In genomic region chr10:117846796-117847195, GRCm38 (mm10) we compare ENCODE assay signal across 9 mouse cellular contexts. TPM values are rescaled to one million over a fixed set of nuclear protein-coding genes. Genes with fewer than 3 reads are reported as not detected.
DNase-seq lines count a peak whose midpoint lies in the region; ATAC-seq and TF ChIP-seq lines count a peak whose summit lies in the region.
"Had no signal": no experiment of that assay in that cellular context is flagged by ENCODE, and none has a peak within 500 bp of the region (broad histone marks: within the 10 kb centered on the region; RNA-seq: fewer than 3 reads in every experiment).

No protein-coding gene starts in this region.

- no peak overlapping the region for H3K9ac ChIP-seq in liver, embryonic 15.5 days

- peaks cover 10% of the 10 kb centered on the region for H3K4me1 ChIP-seq in testis, adult 2 months (ENCODE audit: control insufficient read depth, insufficient read depth, low read length)
- H3K4me1 ChIP-seq in liver, embryonic 15.5 days (replicated peaks): peaks cover 24% of the 10 kb centered on the region
- 0 out of 2 replicates have a peak, but pooled peaks cover 7% of the 10 kb centered on the region for H3K4me1 ChIP-seq in kidney, adult 2 months (ENCODE audit: control insufficient read depth, insufficient read depth, low read length)

- no peak for TF ChIP-seq CTCF in testis, adult 2 months (IDR thresholded peaks at IDR 0.05; ENCODE audit: control insufficient read depth, insufficient read depth, insufficient replicate concordance, low read depth, low read length)
- TF ChIP-seq CTCF in kidney, adult 2 months (conservative IDR thresholded peaks at IDR 0.05; ENCODE audit: insufficient read depth, insufficient read length, low read depth, low read length): no peak

- H3K27me3 ChIP-seq in testis, adult 2 months (ENCODE audit: control insufficient read depth, insufficient read depth, low read length): no peaks in the 10 kb centered on the region
- peaks cover 9% of the 10 kb centered on the region for H3K27me3 ChIP-seq in liver, embryonic 15.5 days
- no peaks in the 10 kb centered on the region for H3K27me3 ChIP-seq in kidney, adult 2 months (replicated peaks; ENCODE audit: control insufficient read depth, insufficient read depth, low read length)

- no peak for TF ChIP-seq POLR2A in testis, adult 2 months (IDR thresholded peaks at IDR 0.05; ENCODE audit: control insufficient read depth, low read depth, low read length)
- no peak for TF ChIP-seq POLR2A in kidney, adult 2 months (IDR thresholded peaks at IDR 0.05; ENCODE audit: low read depth, low read length)

- DNase-seq in cerebellum, adult 9-11 months: peak; percentile 32
- no peak for DNase-seq in cerebellum, postnatal 4 days (ENCODE audit: low spot score in 2 of 2)
- no peak for DNase-seq in testis, postnatal 10 days (ENCODE audit: low spot score)
- DNase-seq in natural killer cell, adult 2 months (ENCODE audit: low spot score in 2 of 2): no peak
- no peak for DNase-seq in kidney, adult 2 months
- DNase-seq: adrenal gland, adult 2 months had no signal

- ATAC-seq in liver, embryonic 15.5 days (ENCODE audit: insufficient read depth): no peak
- no peak for ATAC-seq in megakaryocyte-erythroid progenitor cell, adult 5-6 weeks (replicated peaks; ENCODE audit: low FRiP score, low TSS enrichment, poor library complexity, severe bottlenecking)

- H3K36me3 ChIP-seq in testis, adult 2 months (ENCODE audit: control insufficient read depth, insufficient read depth, low read length): no peaks in the 10 kb centered on the region
- H3K36me3 ChIP-seq in liver, embryonic 15.5 days (replicated peaks): no peaks in the 10 kb centered on the region
- no peaks in the 10 kb centered on the region for H3K36me3 ChIP-seq in kidney, adult 2 months (ENCODE audit: control insufficient read depth, insufficient read depth, low read length)

- no peak overlapping the region for H3K4me3 ChIP-seq in testis, adult 2 months (ENCODE audit: control insufficient read depth, low read depth, low read length)
- H3K4me3 ChIP-seq in liver, embryonic 15.5 days (replicated peaks): peak overlapping the region; percentile 91; the same call in 1 of the 2 replicates
- H3K4me3 ChIP-seq in kidney, adult 2 months (ENCODE audit: insufficient read depth, low read depth, low read length): no peak overlapping the region

- peak overlapping the region; percentile 96 for H3K4me2 ChIP-seq in liver, embryonic 15.5 days

- 0 out of 2 replicates have a peak overlapping the region, but pooled peaks have one; percentile 36 for H3K27ac ChIP-seq in testis, adult 2 months (ENCODE audit: control insufficient read depth, insufficient read depth, low read depth, low read length)
- no peak overlapping the region for H3K27ac ChIP-seq in liver, embryonic 15.5 days (replicated peaks)
- H3K27ac ChIP-seq in kidney, adult 2 months (ENCODE audit: insufficient read depth, low read depth, low read length): no peak overlapping the region

- H3K9me3 ChIP-seq in liver, embryonic 15.5 days (replicated peaks): no peaks in the 10 kb centered on the region

- WGBS in liver, embryonic 15.5 days (ENCODE audit: insufficient replicate concordance): 73% methylated on average over 9 of the region's 9 CpGs
- 79% methylated on average over 9 of the region's 9 CpGs for WGBS in kidney, adult 2 months

RNA-seq across cellular contexts. Expression of gene Rap1b, which starts 1.0 kb away (rescaled TPM):
- polyA plus RNA-seq in testis, adult 2 months (2012; rRNA removed): 9.6 and 13.8 TPM in 2 replicates
- polyA plus RNA-seq in liver, embryonic 15.5 days (2015; fragmentation: Nextera tagmentation; extraction: Ambion mirVana): 97.7 and 100 TPM in 2 replicates
- 56.8 and 92.2 TPM in 2 replicates for total RNA-seq in megakaryocyte-erythroid progenitor cell, adult 5-6 weeks (2014; fragmentation: Nextera tagmentation)
- total RNA-seq in megakaryocyte-erythroid progenitor cell, adult 5-6 weeks (2017): 67.4 and 73.2 TPM in 2 replicates
- polyA plus RNA-seq in kidney, adult 2 months (2012; rRNA removed): 23.2 and 38.2 TPM in 2 replicates

RNA-seq across cellular contexts. Expression of gene Nup107, which starts 54.3 kb away (rescaled TPM):
- polyA plus RNA-seq in testis, adult 2 months (2012; rRNA removed): 12.7 and 16.8 TPM in 2 replicates
- 33.0 and 33.4 TPM in 2 replicates for polyA plus RNA-seq in liver, embryonic 15.5 days (2015; fragmentation: Nextera tagmentation; extraction: Ambion mirVana)
- total RNA-seq in megakaryocyte-erythroid progenitor cell, adult 5-6 weeks (2014; fragmentation: Nextera tagmentation): 87.2 and 100 TPM in 2 replicates
- 128 and 133 TPM in 2 replicates for total RNA-seq in megakaryocyte-erythroid progenitor cell, adult 5-6 weeks (2017)
- polyA plus RNA-seq in kidney, adult 2 months (2012; rRNA removed): 3.7 and 4.6 TPM in 2 replicates
